Mouse (Mus musculus): ENCODE results near the gene Immp2l. TPM values are rescaled to one million over a fixed set of nuclear protein-coding genes. Genes with fewer than 3 reads are reported as not detected.
A peak's percentile ranks its signal among the peaks of the same experiment; 100 is the strongest.

Gene Immp2l
- polyA plus RNA-seq, 1 experiment from 2014 or later: 9.2 TPM

- Histone ChIP-seq H3K27ac (ENCODE audit: low read depth, low read length) (no peak overlapping the region), H3K36me3 (ENCODE audit: control insufficient read depth, insufficient read depth, low read length) (no peaks in the 10 kb centered on the region), H3K4me2 (ENCODE audit: low read depth) (no peak overlapping the region), H3K9ac (ENCODE audit: low read length) (no peak overlapping the region), H3K27me3 (ENCODE audit: control insufficient read depth, insufficient read depth, low read length) (no peaks in the 10 kb centered on the region), H3K4me3 (ENCODE audit: low read depth, low read length) (no peak overlapping the region), H3K4me1 (ENCODE audit: control insufficient read depth, insufficient read depth, low read length) (peaks cover 8% of the 10 kb centered on the region; the same call in 1 of the 2 replicates), H3K9me3 (ENCODE audit: control insufficient read depth, low read length) (no peaks in the 10 kb centered on the region)
- ATAC-seq (ENCODE audit: insufficient read depth, low FRiP score, low TSS enrichment) (0 out of 2 replicates have a peak, but pooled peaks have one; percentile 48), DNase-seq (ENCODE audit: low spot score) (peak; percentile 38)
- WGBS: 29% methylated on average over 5 of the region's 5 CpGs
Observed at GRCm38 (mm10) chr12:41487005-41487404, 463.1 kb downstream of the Immp2l start.

GRCm38 (mm10) chr12:41494620-41495019 is 470.7 kb downstream of the Immp2l start:
- DNase-seq (ENCODE audit: low spot score) (no peak), ATAC-seq (ENCODE audit: insufficient read depth, low FRiP score, low TSS enrichment) (no peak)
- H3K9me3 ChIP-seq (ENCODE audit: control insufficient read depth, low read length): no peaks in the 10 kb centered on the region
- H3K36me3 ChIP-seq (ENCODE audit: control insufficient read depth, insufficient read depth, low read length): no peaks in the 10 kb centered on the region
- H3K4me3 ChIP-seq (ENCODE audit: low read depth, low read length): no peak overlapping the region
- H3K4me2 ChIP-seq (ENCODE audit: low read depth): no peak overlapping the region
- H3K27ac ChIP-seq (ENCODE audit: low read depth, low read length): no peak overlapping the region
- no peaks in the 10 kb centered on the region for H3K4me1 ChIP-seq (ENCODE audit: control insufficient read depth, insufficient read depth, low read length)
- 50% methylated on average over 10 of the region's 10 CpGs for WGBS
- H3K9ac ChIP-seq (ENCODE audit: low read length): no peak overlapping the region
- no peaks in the 10 kb centered on the region for H3K27me3 ChIP-seq (ENCODE audit: control insufficient read depth, insufficient read depth, low read length)

GRCm38 (mm10) chr12:41500049-41500820 is 476.3 kb downstream of the Immp2l start:
- no peak overlapping the region for H3K4me3 ChIP-seq (ENCODE audit: low read depth, low read length)
- WGBS: 83% methylated on average over 9 of the region's 9 CpGs
- no peaks in the 10 kb centered on the region for H3K9me3 ChIP-seq (ENCODE audit: control insufficient read depth, low read length)
- H3K36me3 ChIP-seq (ENCODE audit: control insufficient read depth, insufficient read depth, low read length): no peaks in the 10 kb centered on the region
- H3K9ac ChIP-seq (ENCODE audit: low read length): no peak overlapping the region
- H3K27ac ChIP-seq (ENCODE audit: low read depth, low read length): no peak overlapping the region
- no peak for DNase-seq (ENCODE audit: low spot score)
- H3K4me2 ChIP-seq (ENCODE audit: low read depth): no peak overlapping the region
- ATAC-seq (ENCODE audit: insufficient read depth, low FRiP score, low TSS enrichment): no peak
- H3K27me3 ChIP-seq (ENCODE audit: control insufficient read depth, insufficient read depth, low read length): no peaks in the 10 kb centered on the region
- no peaks in the 10 kb centered on the region for H3K4me1 ChIP-seq (ENCODE audit: control insufficient read depth, insufficient read depth, low read length)

DNA sequence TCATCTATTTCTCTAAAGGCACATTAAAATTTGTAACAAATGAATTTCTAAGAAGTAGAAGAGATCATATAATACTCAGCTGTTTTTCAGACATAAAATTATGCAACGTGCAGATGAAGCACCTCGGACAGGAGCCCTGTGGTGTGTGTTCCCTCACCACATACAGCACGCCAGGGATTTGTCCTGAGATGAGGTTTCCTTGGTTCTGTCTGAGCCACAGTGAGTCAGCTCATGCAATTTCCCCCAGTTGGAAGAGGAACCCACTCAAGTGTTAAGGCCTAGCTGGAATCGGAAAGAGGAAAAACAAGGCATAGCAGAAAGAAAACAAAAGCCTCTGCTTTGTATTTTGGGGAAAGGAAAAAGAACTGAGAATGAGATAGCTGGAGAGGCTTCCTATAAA is 484.7 kb downstream of the Immp2l start:
- Histone ChIP-seq H3K4me2 (ENCODE audit: low read depth) (no peak overlapping the region), H3K36me3 (ENCODE audit: control insufficient read depth, insufficient read depth, low read length) (no peaks in the 10 kb centered on the region), H3K9ac (ENCODE audit: low read length) (no peak overlapping the region), H3K4me3 (ENCODE audit: low read depth, low read length) (no peak overlapping the region), H3K4me1 (ENCODE audit: control insufficient read depth, insufficient read depth, low read length) (no peaks in the 10 kb centered on the region), H3K27me3 (ENCODE audit: control insufficient read depth, insufficient read depth, low read length) (no peaks in the 10 kb centered on the region), H3K9me3 (ENCODE audit: control insufficient read depth, low read length) (no peaks in the 10 kb centered on the region), H3K27ac (ENCODE audit: low read depth, low read length) (no peak overlapping the region)
- DNase-seq (ENCODE audit: low spot score): no peak
- 90% methylated on average over 4 of the region's 4 CpGs for WGBS
- no peak for ATAC-seq (ENCODE audit: insufficient read depth, low FRiP score, low TSS enrichment)

- WGBS: 94% methylated on average over 3 of the region's 3 CpGs
- Histone ChIP-seq H3K4me2 (ENCODE audit: low read depth) (no peak overlapping the region), H3K9ac (ENCODE audit: low read length) (no peak overlapping the region), H3K9me3 (ENCODE audit: control insufficient read depth, low read length) (no peaks in the 10 kb centered on the region), H3K4me3 (ENCODE audit: low read depth, low read length) (no peak overlapping the region), H3K27ac (ENCODE audit: low read depth, low read length) (no peak overlapping the region), H3K36me3 (ENCODE audit: control insufficient read depth, insufficient read depth, low read length) (no peaks in the 10 kb centered on the region), H3K4me1 (ENCODE audit: control insufficient read depth, insufficient read depth, low read length) (no peaks in the 10 kb centered on the region), H3K27me3 (ENCODE audit: control insufficient read depth, insufficient read depth, low read length) (no peaks in the 10 kb centered on the region)
- DNase-seq (ENCODE audit: low spot score): no peak
- ATAC-seq (ENCODE audit: insufficient read depth, low FRiP score, low TSS enrichment): no peak
Observed at GRCm38 (mm10) chr12:41510588-41510987, 486.7 kb downstream of the Immp2l start.

GRCm38 (mm10) chr12:41518897-41519296 is 495.0 kb downstream of the Immp2l start:
- DNase-seq (ENCODE audit: low spot score) (no peak), ATAC-seq (ENCODE audit: insufficient read depth, low FRiP score, low TSS enrichment) (no peak)
- Histone ChIP-seq H3K4me3 (ENCODE audit: low read depth, low read length) (no peak overlapping the region), H3K9ac (ENCODE audit: low read length) (no peak overlapping the region), H3K27ac (ENCODE audit: low read depth, low read length) (no peak overlapping the region), H3K36me3 (ENCODE audit: control insufficient read depth, insufficient read depth, low read length) (no peaks in the 10 kb centered on the region), H3K4me2 (ENCODE audit: low read depth) (no peak overlapping the region), H3K9me3 (ENCODE audit: control insufficient read depth, low read length) (no peaks in the 10 kb centered on the region), H3K4me1 (ENCODE audit: control insufficient read depth, insufficient read depth, low read length) (no peaks in the 10 kb centered on the region), H3K27me3 (ENCODE audit: control insufficient read depth, insufficient read depth, low read length) (no peaks in the 10 kb centered on the region)
- WGBS: 71% methylated on average over 5 of the region's 5 CpGs

DNA sequence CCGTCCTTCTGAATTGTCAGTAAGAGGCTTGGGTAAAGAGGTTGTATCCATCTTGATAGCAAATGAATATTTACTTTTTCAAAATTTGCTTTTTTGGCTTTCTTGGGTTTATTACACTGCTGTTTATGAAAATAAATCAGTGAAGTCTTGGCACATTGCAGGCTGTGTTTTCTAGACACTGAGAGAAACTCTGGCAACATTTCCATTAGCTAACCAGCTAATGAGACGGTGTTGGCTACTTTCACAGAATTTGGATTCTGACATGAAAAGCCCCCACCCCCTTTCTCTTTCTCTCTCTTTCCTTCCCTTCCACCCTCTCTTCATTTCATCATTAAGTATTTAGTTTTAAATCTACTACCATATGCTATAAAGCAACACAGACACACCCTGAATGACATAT is 496.4 kb downstream of the Immp2l start:
- no peak overlapping the region for H3K4me2 ChIP-seq (ENCODE audit: low read depth)
- ATAC-seq (ENCODE audit: insufficient read depth, low FRiP score, low TSS enrichment) (no peak), DNase-seq (ENCODE audit: low spot score) (no peak)
- no peak overlapping the region for H3K9ac ChIP-seq (ENCODE audit: low read length)
- no peaks in the 10 kb centered on the region for H3K36me3 ChIP-seq (ENCODE audit: control insufficient read depth, insufficient read depth, low read length)
- H3K27me3 ChIP-seq (ENCODE audit: control insufficient read depth, insufficient read depth, low read length): no peaks in the 10 kb centered on the region
- no peak overlapping the region for H3K4me3 ChIP-seq (ENCODE audit: low read depth, low read length)
- 81% methylated on average over 2 of the region's 2 CpGs for WGBS
- H3K4me1 ChIP-seq (ENCODE audit: control insufficient read depth, insufficient read depth, low read length): no peaks in the 10 kb centered on the region
- H3K27ac ChIP-seq (ENCODE audit: low read depth, low read length): no peak overlapping the region
- H3K9me3 ChIP-seq (ENCODE audit: control insufficient read depth, low read length): no peaks in the 10 kb centered on the region

DNA sequence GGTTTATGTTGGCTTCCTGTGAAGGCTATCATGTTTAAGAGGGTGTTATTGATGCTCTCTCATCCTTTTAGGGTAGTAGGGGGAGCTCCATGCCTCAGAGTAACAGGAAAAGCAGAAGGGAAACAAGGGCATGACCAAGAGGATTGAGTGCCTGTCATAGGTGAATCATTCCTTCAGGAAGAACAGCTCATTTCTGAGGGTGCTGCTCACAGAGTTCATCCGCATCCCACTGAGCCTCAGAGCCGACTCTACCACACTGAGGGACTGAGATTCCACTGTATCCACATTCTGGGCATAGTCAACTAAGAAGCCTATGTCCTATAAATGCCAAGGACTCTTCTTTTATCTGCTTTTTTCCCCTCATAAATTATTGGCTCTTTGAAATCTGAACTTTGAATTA is 497.8 kb downstream of the Immp2l start:
- 77% methylated on average over 2 of the region's 2 CpGs for WGBS
- no peak overlapping the region for H3K27ac ChIP-seq (ENCODE audit: low read depth, low read length)
- DNase-seq (ENCODE audit: low spot score): no peak
- H3K4me2 ChIP-seq (ENCODE audit: low read depth): no peak overlapping the region
- H3K9me3 ChIP-seq (ENCODE audit: control insufficient read depth, low read length): no peaks in the 10 kb centered on the region
- H3K4me1 ChIP-seq (ENCODE audit: control insufficient read depth, insufficient read depth, low read length): no peaks in the 10 kb centered on the region
- H3K9ac ChIP-seq (ENCODE audit: low read length): no peak overlapping the region
- ATAC-seq (ENCODE audit: insufficient read depth, low FRiP score, low TSS enrichment): no peak
- no peak overlapping the region for H3K4me3 ChIP-seq (ENCODE audit: low read depth, low read length)
- H3K36me3 ChIP-seq (ENCODE audit: control insufficient read depth, insufficient read depth, low read length): no peaks in the 10 kb centered on the region
- H3K27me3 ChIP-seq (ENCODE audit: control insufficient read depth, insufficient read depth, low read length): no peaks in the 10 kb centered on the region

DNA sequence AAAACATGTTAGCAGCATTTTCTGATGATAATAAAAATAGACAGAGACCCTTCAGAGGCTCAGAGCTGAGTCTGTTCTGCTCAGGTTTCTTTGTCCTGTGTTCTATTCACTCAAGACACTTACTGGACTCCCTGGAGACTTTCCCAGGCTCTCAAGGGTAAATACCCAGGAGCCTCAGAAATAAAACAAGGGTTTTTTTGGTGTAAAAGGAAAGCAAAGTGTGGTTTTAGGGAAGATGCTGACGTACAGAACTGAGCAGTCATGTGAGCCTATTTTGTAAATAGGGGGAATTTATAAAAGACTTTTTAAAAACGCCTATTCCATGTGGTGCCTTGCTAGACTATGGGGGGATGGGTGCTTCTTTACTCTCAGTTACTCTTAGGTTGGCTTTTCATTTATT is 502.8 kb downstream of the Immp2l start:
- ATAC-seq (ENCODE audit: insufficient read depth, low FRiP score, low TSS enrichment): no peak
- Histone ChIP-seq H3K4me2 (ENCODE audit: low read depth) (no peak overlapping the region), H3K9me3 (ENCODE audit: control insufficient read depth, low read length) (no peaks in the 10 kb centered on the region), H3K27me3 (ENCODE audit: control insufficient read depth, insufficient read depth, low read length) (no peaks in the 10 kb centered on the region), H3K9ac (ENCODE audit: low read length) (no peak overlapping the region), H3K4me1 (ENCODE audit: control insufficient read depth, insufficient read depth, low read length) (no peaks in the 10 kb centered on the region), H3K27ac (ENCODE audit: low read depth, low read length) (no peak overlapping the region), H3K4me3 (ENCODE audit: low read depth, low read length) (no peak overlapping the region), H3K36me3 (ENCODE audit: control insufficient read depth, insufficient read depth, low read length) (no peaks in the 10 kb centered on the region)
- DNase-seq (ENCODE audit: low spot score): no peak
- 63% methylated on average over 2 of the region's 2 CpGs for WGBS
